Mouse (Mus musculus) right cerebral cortex, postnatal 4 days (tissue): ENCODE results near the gene Hoxa5.

ENCODE experiments used
- DNase-seq: peaks from one replicate; pipeline ENCODE4 v3.0.0-alpha.2; 2022

Gene Hoxa5

GRCm38 (mm10) chr6:52239625-52240388 is 35.4 kb upstream of the Hoxa5 start:
- DNase-seq, result no peak

GRCm38 (mm10) chr6:52238976-52239375 is 34.6 kb upstream of the Hoxa5 start:
- DNase-seq, result no peak

DNA sequence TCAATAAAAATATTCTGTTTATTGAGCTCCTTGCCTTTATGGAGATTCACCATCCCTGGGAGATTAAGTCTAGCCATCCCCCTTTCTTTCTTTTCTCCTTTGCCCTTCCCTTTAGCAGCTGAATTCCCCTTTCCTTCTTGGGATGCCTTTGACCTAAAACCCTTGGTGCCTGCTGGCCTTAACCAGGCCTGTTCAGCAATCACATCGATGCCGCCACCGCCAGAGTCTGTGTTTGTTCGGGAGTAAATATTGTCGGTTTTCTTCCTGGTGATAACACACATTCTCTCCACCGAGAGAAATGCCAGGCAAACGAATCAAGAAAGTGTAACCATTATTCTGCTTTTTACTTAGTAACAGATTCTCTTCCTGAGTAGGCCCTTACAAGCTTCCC is 33.8 kb upstream of the Hoxa5 start:
- no peak for DNase-seq

DNA sequence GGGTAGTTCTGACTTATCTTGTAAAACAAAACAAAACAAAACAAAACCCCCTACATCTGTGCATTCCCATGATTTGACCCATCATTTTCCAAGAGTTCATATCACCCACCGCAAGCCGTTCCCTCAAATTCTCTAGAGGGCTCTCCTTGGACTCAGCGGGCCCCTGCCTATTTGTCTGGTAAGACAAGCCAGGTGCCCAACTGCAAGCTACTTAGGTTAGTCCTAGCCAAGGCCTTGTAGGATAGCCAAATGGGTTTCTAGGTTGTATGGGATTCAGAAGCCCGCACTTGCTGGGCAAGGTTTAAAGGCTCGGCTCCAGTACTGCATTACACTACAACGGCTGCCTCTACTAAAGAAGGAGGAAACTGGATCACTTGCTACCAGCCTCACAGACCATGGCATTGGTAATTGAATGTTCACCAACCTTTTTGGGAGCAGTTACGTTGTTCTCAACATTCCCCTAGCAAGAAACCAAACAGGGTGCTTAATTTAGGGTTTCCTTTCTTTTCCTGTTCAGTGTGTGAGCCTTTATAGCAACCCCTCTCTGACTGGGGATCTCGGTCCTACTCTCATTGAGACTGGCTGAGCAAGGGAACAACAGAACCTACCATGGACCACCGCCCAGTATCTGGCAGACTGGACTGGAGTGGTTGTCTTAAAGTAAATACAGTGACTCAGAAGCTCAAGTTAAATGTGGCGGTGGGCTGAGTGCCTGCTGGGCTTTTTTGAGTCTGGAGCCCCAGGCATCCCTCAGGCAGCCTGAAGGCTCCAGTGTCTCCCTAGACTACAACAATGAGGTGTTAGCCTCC is 33.2 kb upstream of the Hoxa5 start:
- no peak for DNase-seq

- no peak for DNase-seq
Measured at GRCm38 (mm10) chr6:52236806-52237205, 32.4 kb upstream of the Hoxa5 start.

DNA sequence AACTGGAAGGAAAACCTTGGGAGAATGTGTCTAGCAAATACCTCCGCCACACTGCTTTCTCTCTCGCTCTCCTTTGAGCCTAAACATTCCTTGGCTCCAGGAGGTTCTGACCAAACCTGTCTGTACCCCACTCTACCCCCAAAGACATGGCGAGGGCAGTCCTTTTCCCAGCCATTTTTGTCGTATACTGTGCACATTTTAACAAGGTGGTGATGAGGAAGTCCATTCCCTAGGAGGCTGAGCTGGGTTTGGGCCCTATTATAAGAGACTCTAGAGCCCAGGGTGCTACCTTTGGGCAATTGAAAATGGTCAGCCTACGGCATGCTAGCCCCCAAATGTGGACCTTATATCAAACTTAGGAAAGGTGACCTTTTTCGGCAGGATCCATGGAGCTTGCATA is 31.5 kb upstream of the Hoxa5 start:
- no peak for DNase-seq

DNA sequence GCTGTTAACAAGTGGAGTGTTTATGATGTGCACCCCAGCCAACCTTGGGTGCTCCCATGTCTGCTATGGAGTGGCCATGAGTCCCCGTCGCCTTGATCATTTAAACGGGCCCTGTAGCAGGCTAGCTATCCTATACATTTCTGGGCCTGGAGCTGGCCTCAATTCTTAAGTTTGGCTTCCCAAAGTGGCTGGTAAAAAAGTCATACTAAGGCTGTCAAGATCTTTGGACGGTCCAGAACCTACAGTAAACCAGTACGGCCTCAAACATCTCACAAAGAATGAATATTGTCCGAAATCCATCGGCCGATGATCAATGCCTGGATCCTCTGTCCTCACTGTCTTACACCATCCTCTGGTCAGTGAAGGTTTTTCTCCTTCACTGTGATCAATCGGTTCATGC is 30.9 kb upstream of the Hoxa5 start:
- no peak for DNase-seq

DNA sequence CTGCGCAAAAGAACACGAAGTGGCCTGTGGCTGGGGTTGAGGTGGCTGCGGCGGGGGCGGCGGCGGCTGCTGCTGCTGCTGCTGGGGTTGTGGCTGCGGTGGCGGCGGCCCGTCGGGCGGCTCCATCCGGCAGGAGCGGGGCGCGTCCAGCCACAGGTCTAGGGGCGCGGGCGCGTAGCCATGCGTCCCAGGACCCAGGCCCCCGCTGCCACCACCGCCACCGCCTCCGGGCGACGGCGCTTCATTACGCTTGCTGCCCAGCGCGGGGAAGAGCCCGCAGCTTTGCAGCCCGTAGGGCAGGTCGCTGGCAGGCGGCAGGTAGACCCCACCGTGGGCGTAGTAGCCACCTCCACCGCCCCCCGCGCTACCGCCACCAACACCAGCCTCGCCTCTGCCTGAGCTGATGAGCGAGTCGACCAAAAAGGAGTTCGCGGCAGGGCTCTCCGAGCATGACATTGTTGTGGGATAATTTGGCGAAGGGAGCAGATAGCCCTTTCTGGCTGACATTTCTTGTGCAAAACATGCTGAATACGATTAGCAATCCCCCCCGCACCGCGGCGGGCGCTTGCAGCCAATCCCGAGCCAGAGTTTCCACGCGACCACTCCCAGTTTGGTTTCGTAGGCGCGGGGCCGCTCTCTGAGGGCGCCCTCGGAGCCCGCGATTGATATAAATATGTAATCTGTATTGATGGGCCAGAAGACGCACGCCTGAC is 30.2 kb upstream of the Hoxa5 start:
- no peak for DNase-seq

- DNase-seq, result no peak
Measured at GRCm38 (mm10) chr6:52233546-52234427, 29.4 kb upstream of the Hoxa5 start.

DNA sequence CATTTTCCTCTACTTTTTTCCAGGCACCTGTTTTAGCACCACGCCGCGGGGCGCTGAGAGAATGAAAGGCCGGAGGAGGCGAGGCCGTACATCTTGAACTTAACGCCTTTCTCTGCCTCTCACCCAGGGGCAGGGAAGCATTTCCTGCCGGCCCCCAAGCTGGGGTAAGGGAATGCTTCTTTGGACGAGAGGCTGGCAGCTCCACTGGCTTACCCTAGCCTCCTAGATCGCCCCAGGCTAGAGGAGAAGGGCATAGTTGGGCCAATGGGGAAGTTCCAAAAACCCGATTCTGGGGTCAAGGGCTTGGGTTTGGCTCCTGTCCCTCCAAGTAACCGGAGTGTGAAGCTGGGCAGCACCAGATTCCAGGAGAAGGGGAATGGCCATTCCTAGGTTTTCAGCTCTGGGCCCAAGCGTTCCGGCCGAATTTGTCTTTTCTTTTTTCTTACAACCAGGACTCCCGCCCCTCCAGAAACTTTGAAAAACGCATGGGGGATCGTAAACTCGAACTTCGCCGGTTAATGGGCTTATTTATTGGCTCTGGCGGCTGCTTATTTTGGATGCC is 28.7 kb upstream of the Hoxa5 start:
- DNase-seq, result no peak

GRCm38 (mm10) chr6:52232568-52232965 is 28.2 kb upstream of the Hoxa5 start:
- no peak for DNase-seq

DNA sequence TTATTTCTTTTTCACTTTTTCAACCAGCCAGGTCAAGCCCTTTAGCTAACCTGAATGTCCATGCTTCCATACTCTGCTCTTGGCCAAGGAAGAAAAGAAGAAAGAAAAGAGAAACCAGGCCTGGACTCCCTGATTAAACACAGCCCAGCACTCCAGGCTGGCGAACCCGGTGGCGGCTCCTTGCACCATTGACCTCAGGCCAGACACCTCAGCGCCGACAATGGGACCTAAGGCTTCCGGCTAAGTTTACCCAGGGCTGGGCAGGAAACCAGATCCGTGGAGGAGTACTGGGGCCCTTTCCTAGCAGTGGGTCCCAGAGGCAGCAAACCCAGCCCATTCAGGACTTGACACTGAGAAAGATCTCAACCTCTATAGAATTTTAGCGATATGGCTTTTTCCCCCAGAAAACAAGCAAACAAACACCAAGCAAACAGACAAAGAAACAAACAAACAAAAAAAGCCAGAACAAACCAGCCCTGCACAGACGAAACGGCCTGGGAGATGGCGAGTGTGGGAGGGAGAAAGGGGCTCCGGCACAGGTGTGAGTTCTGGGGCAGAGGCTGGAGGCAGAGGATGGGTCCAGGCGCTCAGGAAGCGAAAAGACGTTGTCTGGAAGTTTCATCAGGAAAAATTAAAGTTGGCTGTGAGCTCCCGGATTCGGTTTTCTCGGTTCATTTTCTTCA is 27.6 kb upstream of the Hoxa5 start:
- DNase-seq, result no peak

DNA sequence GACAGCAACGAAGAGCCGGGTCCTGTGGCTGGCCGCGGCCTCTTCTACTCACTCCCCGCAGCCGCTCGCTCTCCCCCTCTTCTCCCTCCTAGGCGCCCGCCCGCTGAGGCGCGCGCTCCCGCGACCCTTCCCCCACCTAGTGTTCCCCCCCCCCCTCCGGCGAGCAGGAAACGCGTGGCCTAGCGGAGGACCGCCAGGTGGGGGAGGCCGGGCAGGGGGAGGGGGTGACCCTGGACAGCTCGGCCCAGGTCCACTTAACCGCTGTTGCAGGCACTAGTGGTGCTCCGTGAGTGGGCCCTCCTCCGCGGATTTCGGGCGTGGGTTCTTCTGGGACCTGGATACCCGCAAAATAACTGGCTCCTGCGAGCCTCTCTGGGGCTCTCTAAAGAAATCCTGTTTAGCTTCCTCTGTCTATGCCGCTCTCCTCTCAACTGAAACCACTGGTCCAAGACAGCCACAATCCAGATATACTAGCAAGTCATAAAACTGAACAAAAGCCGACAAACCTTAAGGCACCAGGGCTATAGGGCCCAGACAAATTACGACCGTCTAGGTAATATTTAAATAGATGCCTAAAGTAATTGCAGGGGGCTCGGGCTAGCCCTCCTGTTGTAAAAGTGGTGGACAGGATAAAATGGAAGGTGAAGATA is 26.3 kb upstream of the Hoxa5 start, which contains the start of gene Hoxa9:
Gene Hoxa9, minus strand, starts transcription at position 574 of the 650 bp plus-strand sequence.
- DNase-seq, result no peak

DNA sequence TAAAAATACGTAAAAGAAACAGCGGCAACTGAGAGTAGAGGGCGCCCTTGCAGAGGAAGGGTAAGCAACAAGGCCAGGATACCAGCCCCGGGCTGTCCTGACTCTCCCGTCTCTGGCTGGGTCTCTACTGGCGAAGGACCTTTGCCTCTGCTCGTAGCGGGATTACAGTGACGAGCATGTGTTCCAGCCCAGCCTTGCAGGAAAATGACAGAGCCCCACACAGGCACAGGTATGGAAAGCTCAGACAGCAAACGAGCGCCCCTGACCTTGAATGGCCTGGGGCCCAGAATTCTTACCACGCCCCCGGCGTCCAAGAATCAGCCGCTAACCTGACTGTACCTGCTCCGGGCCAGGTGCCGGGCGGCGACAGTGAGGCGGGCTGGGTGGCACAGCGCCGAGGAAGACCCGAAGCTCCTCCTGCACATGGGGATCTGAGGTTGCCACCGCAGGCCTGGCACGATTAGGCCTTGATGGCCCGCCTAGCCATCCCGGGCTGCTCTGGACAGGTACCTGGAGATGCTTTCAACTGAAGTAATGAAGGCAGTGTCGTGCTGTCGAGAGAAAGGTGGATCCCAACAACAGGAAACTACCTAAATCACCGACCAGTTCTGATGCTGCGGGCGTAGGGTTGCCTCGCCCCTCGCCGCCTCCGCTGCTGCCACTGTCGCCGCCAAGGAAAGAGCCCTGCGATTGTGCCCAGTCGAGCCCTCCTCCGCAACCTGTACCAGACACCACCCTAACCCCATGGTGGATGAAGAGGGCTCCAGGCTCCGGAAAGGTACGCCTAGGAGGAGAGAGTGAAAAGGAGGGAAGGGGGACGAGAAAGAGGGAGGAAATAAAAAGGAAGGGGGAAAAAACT is 25.4 kb upstream of the Hoxa5 start:
- no peak for DNase-seq

- no peak for DNase-seq
Measured at GRCm38 (mm10) chr6:52228475-52229465, 24.4 kb upstream of the Hoxa5 start.

DNA sequence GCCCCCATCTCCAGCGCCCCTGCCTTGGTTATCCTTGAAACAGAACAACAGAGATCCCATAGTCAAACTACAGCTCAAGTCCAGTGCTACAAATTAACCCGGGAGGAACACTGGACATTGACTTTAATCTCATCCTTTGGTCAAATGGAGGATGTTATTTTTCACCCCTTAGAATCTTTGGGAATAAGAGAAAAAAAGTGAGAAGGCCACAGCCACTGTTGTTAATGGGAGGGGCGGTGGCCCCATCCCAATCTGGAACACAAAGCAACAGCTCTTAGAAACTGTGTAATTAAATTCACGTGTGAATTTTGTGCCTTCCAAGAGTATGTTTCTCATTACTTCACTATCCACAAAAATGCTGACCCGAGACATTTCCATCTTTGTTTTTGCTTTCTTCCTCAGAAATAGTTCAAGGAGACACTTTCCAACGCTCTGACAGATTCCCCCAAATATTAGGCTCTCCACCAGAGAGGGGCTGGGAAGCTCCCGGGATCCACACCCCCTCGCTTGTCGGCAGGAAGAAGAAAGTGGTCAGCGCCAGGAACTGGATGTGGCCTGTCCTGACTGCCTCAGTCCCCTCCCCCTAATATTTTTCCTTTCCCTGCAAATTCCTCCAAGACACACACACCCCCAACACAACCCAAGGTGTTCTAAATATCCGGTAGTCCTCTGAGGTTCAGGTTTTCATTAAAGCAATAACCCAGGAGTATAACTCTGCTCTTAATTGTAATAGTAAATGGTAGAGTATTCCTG is 23.3 kb upstream of the Hoxa5 start:
- no peak for DNase-seq

DNA sequence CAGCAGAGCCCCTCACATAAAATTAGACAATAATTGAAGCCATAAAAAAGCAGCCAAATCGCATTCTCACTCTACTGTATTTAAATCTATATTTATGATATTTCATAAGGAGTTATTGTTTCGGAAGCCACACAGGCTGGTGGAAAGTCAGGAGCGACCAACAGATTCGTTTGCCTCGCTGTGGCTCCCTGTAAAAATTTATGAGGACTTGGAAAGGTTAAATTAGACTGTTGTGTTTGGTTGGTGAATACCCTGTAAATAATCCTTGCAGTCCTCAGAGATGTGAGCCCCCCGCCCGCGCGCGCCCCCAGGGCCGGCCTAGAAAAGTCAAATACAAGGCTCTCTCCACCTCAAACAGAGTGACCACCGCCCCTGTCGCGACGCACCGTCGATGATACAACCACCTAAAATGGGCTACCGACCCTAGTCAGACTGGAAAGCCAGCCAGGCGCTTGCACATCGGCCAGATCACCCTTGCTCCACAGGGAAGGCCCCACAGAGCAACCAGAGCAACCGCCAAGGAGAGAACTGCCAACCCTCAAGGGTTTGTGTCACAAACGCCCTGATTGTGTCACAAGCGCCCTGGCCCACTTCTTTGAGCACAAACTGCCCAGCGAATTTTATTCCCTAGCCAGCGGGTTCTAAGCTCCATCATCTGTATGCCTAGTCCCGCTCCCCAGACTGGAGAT is 22.3 kb upstream of the Hoxa5 start:
- DNase-seq, result no peak
